Mouse (Mus musculus) forebrain, embryonic 15.5 days (tissue): ENCODE data around the gene Cdc42ep4. TPM values are rescaled to one million over a fixed set of nuclear protein-coding genes. Genes with fewer than 3 reads are reported as not detected.

Experiments
- ATAC-seq: fragments of 200-750 bp; cut with Nextera tagmentation; replicated peaks from 2 replicates; pipeline ENCODE4 v1.8.0; 2017; ENCODE audit warnings: mild to moderate bottlenecking, moderate TSS enrichment, moderate library complexity
- H3K27ac ChIP-seq: fragments of 300-500 bp; sonication (generic); replicated peaks from 2 replicates; pipeline ENCODE4 v1.5.1; 2015; ENCODE audit warnings: mild to moderate bottlenecking, inconsistent platforms
- H3K27me3 ChIP-seq: fragments of 300-500 bp; sonication (generic); 2 replicates; pipeline ENCODE4 v1.6.1; 2015; ENCODE audit warnings: inconsistent platforms
- H3K36me3 ChIP-seq: fragments of 300-500 bp; sonication (generic); 2 replicates; pipeline ENCODE4 v1.6.1; 2015; ENCODE audit warnings: mild to moderate bottlenecking, inconsistent platforms
- H3K4me1 ChIP-seq: fragments of 300-500 bp; sonication (generic); 2 replicates; pipeline ENCODE4 v1.6.1; 2015; ENCODE audit warnings: inconsistent platforms
- H3K4me2 ChIP-seq: fragments of 300-500 bp; sonication (generic); replicated peaks from 2 replicates; pipeline ENCODE4 v1.6.1; 2015; ENCODE audit warnings: mild to moderate bottlenecking, inconsistent platforms
- H3K4me3 ChIP-seq: fragments of 300-500 bp; sonication (generic); 2 replicates; pipeline ENCODE4 v1.5.1; 2015; ENCODE audit warnings: mild to moderate bottlenecking, inconsistent platforms
- H3K9ac ChIP-seq: fragments of 300-500 bp; sonication (generic); replicated peaks from 2 replicates; pipeline ENCODE4 v1.6.1; 2015; ENCODE audit warnings: mild to moderate bottlenecking, inconsistent platforms
- H3K9me3 ChIP-seq: fragments of 300-500 bp; sonication (generic); 2 replicates; pipeline ENCODE4 v1.6.1; 2016; ENCODE audit warnings: inconsistent platforms
- WGBS: fragments of 180-500 bp; shearing (Covaris S2); methylation state at CpG from one replicate; pipeline ENCODE4 v1.1.7; 2015; ENCODE audit warnings: mixed read lengths; 5-methylcytosine and 5-hydroxymethylcytosine counted together
- polyA plus RNA-seq: library from polyadenylated mRNA; unstranded; fragments of >200 nt; fragmentation: Nextera tagmentation; extraction: Ambion mirVana; gene quantifications from 2 replicates; pipeline ENCODE4 v1.2.1, GENCODE M21; 2015

The Cdc42ep4 gene
- polyA plus RNA-seq, 1 experiment from 2014 or later = 97.2 TPM

- Histone ChIP-seq H3K27me3 (no peaks in the 10 kb centered on the region), H3K4me1 (0 out of 2 replicates have a peak, but pooled peaks cover 13% of the 10 kb centered on the region), H3K4me2 (no peak overlapping the region), H3K9me3 (no peaks in the 10 kb centered on the region), H3K9ac (no peak overlapping the region), H3K36me3 (no peaks in the 10 kb centered on the region), H3K27ac (no peak overlapping the region), H3K4me3 (no peak overlapping the region)
- no peak for ATAC-seq
- 77% methylated on average over 13 of the region's 13 CpGs for WGBS
These were observed 19.5 kb upstream of the Cdc42ep4 start for GRCm38 (mm10) chr11:113771187-113771586.

GRCm38 (mm10) chr11:113768356-113768755 is 16.7 kb upstream of the Cdc42ep4 start:
- no peak overlapping the region for H3K9ac ChIP-seq
- H3K9me3 ChIP-seq = no peaks in the 10 kb centered on the region
- no peaks in the 10 kb centered on the region for H3K27me3 ChIP-seq
- H3K4me1 ChIP-seq = peaks cover 17% of the 10 kb centered on the region
- H3K27ac ChIP-seq = no peak overlapping the region; the same call in 1 of the 2 replicates
- no peak overlapping the region for H3K4me3 ChIP-seq
- 53% methylated on average over 3 of the region's 3 CpGs for WGBS
- no peak overlapping the region for H3K4me2 ChIP-seq
- no peak for ATAC-seq
- H3K36me3 ChIP-seq = no peaks in the 10 kb centered on the region

GRCm38 (mm10) chr11:113767285-113767684 is 15.6 kb upstream of the Cdc42ep4 start:
- WGBS = 71% methylated on average over 8 of the region's 8 CpGs
- no peak overlapping the region for H3K4me2 ChIP-seq
- H3K9ac ChIP-seq = no peak overlapping the region
- peaks cover 19% of the 10 kb centered on the region for H3K4me1 ChIP-seq
- no peak overlapping the region for H3K27ac ChIP-seq
- no peaks in the 10 kb centered on the region for H3K36me3 ChIP-seq
- H3K4me3 ChIP-seq = no peak overlapping the region
- no peak for ATAC-seq
- H3K27me3 ChIP-seq = no peaks in the 10 kb centered on the region
- H3K9me3 ChIP-seq = no peaks in the 10 kb centered on the region

GRCm38 (mm10) chr11:113766284-113766985 is 14.8 kb upstream of the Cdc42ep4 start:
- no peak overlapping the region for H3K4me2 ChIP-seq
- no peaks in the 10 kb centered on the region for H3K27me3 ChIP-seq
- ATAC-seq = no peak
- no peaks in the 10 kb centered on the region for H3K9me3 ChIP-seq
- no peak overlapping the region for H3K27ac ChIP-seq
- H3K9ac ChIP-seq = no peak overlapping the region
- peaks cover 19% of the 10 kb centered on the region for H3K4me1 ChIP-seq
- 66% methylated on average over 10 of the region's 10 CpGs for whole genome bisulfite sequencing
- no peaks in the 10 kb centered on the region for H3K36me3 ChIP-seq
- H3K4me3 ChIP-seq = no peak overlapping the region

- ATAC-seq = no peak
- Histone ChIP-seq H3K4me2 (no peak overlapping the region), H3K9ac (no peak overlapping the region), H3K4me1 (peaks cover 17% of the 10 kb centered on the region), H3K4me3 (no peak overlapping the region), H3K36me3 (no peaks in the 10 kb centered on the region), H3K27me3 (no peaks in the 10 kb centered on the region), H3K27ac (no peak overlapping the region), H3K9me3 (no peaks in the 10 kb centered on the region)
- WGBS = 94% methylated on average over 6 of the region's 6 CpGs
These were observed 12.6 kb upstream of the Cdc42ep4 start for GRCm38 (mm10) chr11:113764132-113764849.

GRCm38 (mm10) chr11:113763449-113763848 is 11.8 kb upstream of the Cdc42ep4 start:
- H3K4me2 ChIP-seq = no peak overlapping the region
- ATAC-seq = no peak
- no peaks in the 10 kb centered on the region for H3K36me3 ChIP-seq
- H3K4me3 ChIP-seq = no peak overlapping the region
- H3K4me1 ChIP-seq = peaks cover 14% of the 10 kb centered on the region
- H3K9me3 ChIP-seq = no peaks in the 10 kb centered on the region
- H3K9ac ChIP-seq = no peak overlapping the region
- no peaks in the 10 kb centered on the region for H3K27me3 ChIP-seq
- 9% methylated on average over 5 of the region's 5 CpGs for WGBS
- no peak overlapping the region for H3K27ac ChIP-seq

GRCm38 (mm10) chr11:113762136-113762797 is 10.6 kb upstream of the Cdc42ep4 start:
- H3K4me3 ChIP-seq = no peak overlapping the region
- H3K36me3 ChIP-seq = no peaks in the 10 kb centered on the region
- no peak overlapping the region for H3K4me2 ChIP-seq
- no peak overlapping the region for H3K27ac ChIP-seq
- no peaks in the 10 kb centered on the region for H3K9me3 ChIP-seq
- H3K27me3 ChIP-seq = no peaks in the 10 kb centered on the region
- WGBS = 86% methylated on average over 8 of the region's 8 CpGs
- ATAC-seq = no peak
- peaks cover 6% of the 10 kb centered on the region for H3K4me1 ChIP-seq
- H3K9ac ChIP-seq = no peak overlapping the region

- H3K36me3 ChIP-seq = no peaks in the 10 kb centered on the region
- no peaks in the 10 kb centered on the region for H3K9me3 ChIP-seq
- WGBS = 94% methylated on average over 7 of the region's 7 CpGs
- no peak overlapping the region for H3K9ac ChIP-seq
- no peak overlapping the region for H3K4me2 ChIP-seq
- no peaks in the 10 kb centered on the region for H3K27me3 ChIP-seq
- no peak for ATAC-seq
- H3K27ac ChIP-seq = no peak overlapping the region
- no peak overlapping the region for H3K4me3 ChIP-seq
- peaks cover 6% of the 10 kb centered on the region for H3K4me1 ChIP-seq
These were observed 10.0 kb upstream of the Cdc42ep4 start for GRCm38 (mm10) chr11:113761646-113762045.

GRCm38 (mm10) chr11:113760476-113760875 is 8.8 kb upstream of the Cdc42ep4 start:
- Histone ChIP-seq H3K9ac (no peak overlapping the region), H3K4me1 (peaks cover 6% of the 10 kb centered on the region), H3K27ac (no peak overlapping the region), H3K9me3 (no peaks in the 10 kb centered on the region), H3K4me3 (no peak overlapping the region), H3K4me2 (no peak overlapping the region), H3K27me3 (no peaks in the 10 kb centered on the region), H3K36me3 (no peaks in the 10 kb centered on the region)
- WGBS = 87% methylated on average over 7 of the region's 7 CpGs
- ATAC-seq = no peak

- no peaks in the 10 kb centered on the region for H3K36me3 ChIP-seq
- H3K9ac ChIP-seq = no peak overlapping the region
- no peaks in the 10 kb centered on the region for H3K9me3 ChIP-seq
- H3K4me1 ChIP-seq = peaks cover 6% of the 10 kb centered on the region
- no peak overlapping the region for H3K4me3 ChIP-seq
- H3K27ac ChIP-seq = no peak overlapping the region
- no peak for ATAC-seq
- H3K4me2 ChIP-seq = no peak overlapping the region
- WGBS = 92% methylated on average over 5 of the region's 5 CpGs
- H3K27me3 ChIP-seq = no peaks in the 10 kb centered on the region
These were observed 7.2 kb upstream of the Cdc42ep4 start for GRCm38 (mm10) chr11:113758851-113759250.

- H3K36me3 ChIP-seq = no peaks in the 10 kb centered on the region
- H3K27ac ChIP-seq = no peak overlapping the region
- no peak for ATAC-seq
- H3K9ac ChIP-seq = no peak overlapping the region
- no peaks in the 10 kb centered on the region for H3K27me3 ChIP-seq
- no peak overlapping the region for H3K4me2 ChIP-seq
- no peaks in the 10 kb centered on the region for H3K9me3 ChIP-seq
- 95% methylated on average over 12 of the region's 12 CpGs for WGBS
- peaks cover 8% of the 10 kb centered on the region for H3K4me1 ChIP-seq
- H3K4me3 ChIP-seq = no peak overlapping the region
These were observed 4.9 kb upstream of the Cdc42ep4 start for GRCm38 (mm10) chr11:113756578-113756977.

GRCm38 (mm10) chr11:113755878-113756277 is 4.2 kb upstream of the Cdc42ep4 start:
- 90% methylated on average over 14 of the region's 14 CpGs for WGBS
- Histone ChIP-seq H3K27me3 (no peaks in the 10 kb centered on the region), H3K4me2 (no peak overlapping the region), H3K4me1 (peaks cover 8% of the 10 kb centered on the region), H3K27ac (no peak overlapping the region), H3K9me3 (no peaks in the 10 kb centered on the region), H3K36me3 (no peaks in the 10 kb centered on the region), H3K9ac (no peak overlapping the region), H3K4me3 (no peak overlapping the region)
- ATAC-seq = no peak
